Mouse (Mus musculus) cerebellum, adult (tissue): ENCODE results near the gene Scap.
A peak's percentile ranks its signal among the peaks of the same experiment; 100 is the strongest.
"Not testable (repeated sequence)": the region's sequence is repeated elsewhere in the genome, so short reads cannot be mapped to it uniquely, and the experiment has no call there.

Experiments
- ATAC-seq: cut with Nextera tagmentation; 2 replicates; pipeline ENCODE4 v1.9.2; 2017; ENCODE audit warnings: mild to moderate bottlenecking, moderate library complexity, mixed read lengths; ENCODE audit not compliant: insufficient number of reproducible peaks, low FRiP score, low TSS enrichment

Gene Scap

GRCm38 (mm10) chr9:110329655-110330054, 3.4 kb upstream of the Scap start:
- ATAC-seq: peak; percentile 74; the same call in 1 of the 2 replicates

GRCm38 (mm10) chr9:110330341-110330740, 2.7 kb upstream of the Scap start:
- no peak for ATAC-seq

DNA sequence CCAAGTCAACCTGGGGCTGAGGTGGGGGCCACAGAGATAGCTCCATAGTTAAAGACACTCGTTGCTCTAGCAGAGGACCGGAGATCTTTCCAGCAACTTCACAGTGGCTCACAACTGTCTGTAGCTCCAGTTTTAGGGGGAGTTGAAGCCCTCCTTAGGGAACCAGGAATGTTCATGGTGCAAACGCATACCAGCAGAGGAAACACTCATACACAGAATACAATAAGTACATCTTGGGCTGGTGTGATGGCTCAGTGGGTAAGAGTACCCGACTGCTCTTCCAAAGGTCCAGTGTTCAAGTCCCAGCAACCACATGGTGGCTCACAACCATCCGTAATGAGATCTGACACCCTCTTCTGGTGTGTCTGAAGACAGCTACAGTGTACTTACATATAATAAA, 2.2 kb upstream of the Scap start:
- not testable (repeated sequence) for ATAC-seq

- no peak for ATAC-seq
These were observed 790 bp downstream of the Scap start for GRCm38 (mm10) chr9:110333896-110334259.

DNA sequence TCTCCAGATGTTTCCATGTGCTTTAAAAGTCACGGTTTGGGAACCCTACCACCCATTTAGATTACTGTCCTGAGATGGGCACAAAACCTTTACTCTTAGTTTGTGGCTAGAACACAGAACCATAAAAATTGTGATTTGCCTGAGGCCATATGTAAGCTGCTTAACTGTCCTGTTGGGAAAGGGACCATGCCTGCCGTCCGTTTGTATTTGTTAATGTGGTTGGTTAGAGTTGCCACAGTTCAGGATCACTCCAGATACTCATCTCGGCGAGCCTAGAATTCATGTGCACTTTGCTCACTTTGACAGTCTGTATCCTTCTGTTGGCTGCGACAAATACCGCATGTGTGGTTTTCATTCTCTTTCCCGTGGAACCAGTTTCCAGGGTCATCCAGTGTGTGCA, 1.8 kb downstream of the Scap start:
- no peak for ATAC-seq

DNA sequence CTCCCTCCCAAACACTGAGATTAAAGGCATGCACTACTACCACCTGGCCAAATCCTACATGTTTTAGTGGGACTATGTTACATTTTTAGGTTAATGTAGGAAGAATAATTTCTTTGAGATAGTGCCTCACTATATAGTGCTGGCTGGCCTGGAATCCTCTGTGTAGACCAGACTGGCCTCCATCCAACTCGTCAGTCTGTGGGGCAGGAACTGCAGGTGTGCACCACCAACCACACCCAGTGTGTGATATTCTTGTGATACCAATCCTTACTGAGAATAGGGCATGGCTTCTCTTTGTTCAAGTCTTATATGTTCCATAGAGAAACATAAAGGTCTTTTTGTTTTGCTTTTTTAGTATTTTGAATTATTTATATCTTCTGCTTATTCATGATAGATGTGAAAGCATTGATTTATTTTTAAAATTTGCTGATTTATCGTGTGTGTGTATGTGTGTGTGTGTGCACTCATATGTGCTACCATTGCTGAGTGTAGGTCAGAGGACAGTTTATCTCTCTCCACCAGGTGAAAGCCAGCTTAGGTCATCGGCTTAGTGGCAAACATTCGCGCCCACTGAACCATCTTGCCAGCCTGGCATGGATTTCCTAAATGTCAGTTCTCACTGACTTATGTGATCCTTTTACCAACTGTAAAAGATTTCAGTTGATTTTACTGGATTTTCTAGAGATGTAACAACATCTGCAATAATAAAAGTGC, 7.1 kb downstream of the Scap start:
- no peak for ATAC-seq

- ATAC-seq: no peak
These were observed 8.9 kb downstream of the Scap start for GRCm38 (mm10) chr9:110342008-110342407.

GRCm38 (mm10) chr9:110343805-110344204, 10.7 kb downstream of the Scap start:
- ATAC-seq: no peak

- no peak for ATAC-seq
These were observed 12.1 kb downstream of the Scap start for GRCm38 (mm10) chr9:110345057-110345739.

DNA sequence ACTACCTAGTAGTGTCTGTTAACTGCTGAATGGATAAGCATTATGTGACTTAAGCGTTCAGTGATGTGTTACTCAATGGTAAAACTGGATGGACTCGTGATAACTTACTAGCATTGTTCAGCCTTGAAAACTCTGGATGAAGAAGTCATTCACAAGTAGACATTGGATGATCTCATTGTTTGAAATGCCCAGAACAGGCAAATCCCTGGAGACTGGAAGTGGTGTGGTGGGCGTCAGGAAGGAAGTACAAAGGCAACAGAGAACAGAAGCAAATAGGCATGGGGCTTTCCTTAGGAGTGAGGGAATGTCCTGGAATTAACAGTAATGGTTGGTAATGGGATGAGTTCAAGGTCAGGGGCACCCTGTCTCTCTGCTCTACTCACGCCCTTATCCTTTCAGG, 15.8 kb downstream of the Scap start:
- ATAC-seq: no peak

DNA sequence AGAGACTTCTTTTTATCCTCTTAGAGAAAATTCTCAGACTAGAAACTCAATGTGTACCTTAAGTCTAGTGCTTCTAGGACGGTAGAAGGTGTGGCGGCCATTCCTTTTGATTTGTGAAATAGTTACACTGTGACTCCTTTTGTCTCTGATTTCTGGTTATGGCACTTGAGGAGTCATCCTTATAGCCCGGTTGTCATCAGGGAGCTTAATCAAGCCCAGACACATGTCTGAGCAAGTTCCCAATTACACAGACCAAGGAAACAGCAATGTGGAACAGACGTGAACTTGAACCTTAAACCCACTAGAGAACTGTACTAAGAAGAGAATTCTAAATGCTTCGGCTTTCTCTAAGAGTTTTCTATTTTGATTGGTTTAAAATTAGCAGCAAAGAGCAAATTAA, 17.1 kb downstream of the Scap start:
- no peak for ATAC-seq

- no peak for ATAC-seq
These were observed 17.5 kb downstream of the Scap start for GRCm38 (mm10) chr9:110350612-110351011.

DNA sequence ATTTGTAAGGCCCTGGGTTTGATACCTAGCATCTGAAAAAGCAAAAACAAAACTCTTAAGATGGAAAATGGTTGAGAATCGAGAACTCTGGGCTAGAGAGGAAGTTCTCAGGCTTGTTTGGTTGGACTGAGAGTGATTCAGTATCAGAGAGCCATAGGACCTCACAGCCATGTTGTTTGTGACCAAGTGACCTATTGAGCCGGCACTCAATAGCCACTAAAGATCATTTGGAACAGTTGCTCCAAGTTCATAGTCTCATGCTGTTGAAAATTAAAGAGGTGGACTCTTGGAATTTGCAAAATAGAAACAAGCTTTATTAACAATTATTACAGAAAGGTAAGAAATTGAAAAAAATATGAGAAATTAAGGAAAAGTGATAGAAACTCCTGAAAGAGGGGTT, 18.3 kb downstream of the Scap start:
- no peak for ATAC-seq

- no peak for ATAC-seq
These were observed 19.0 kb downstream of the Scap start for GRCm38 (mm10) chr9:110351932-110352632.

DNA sequence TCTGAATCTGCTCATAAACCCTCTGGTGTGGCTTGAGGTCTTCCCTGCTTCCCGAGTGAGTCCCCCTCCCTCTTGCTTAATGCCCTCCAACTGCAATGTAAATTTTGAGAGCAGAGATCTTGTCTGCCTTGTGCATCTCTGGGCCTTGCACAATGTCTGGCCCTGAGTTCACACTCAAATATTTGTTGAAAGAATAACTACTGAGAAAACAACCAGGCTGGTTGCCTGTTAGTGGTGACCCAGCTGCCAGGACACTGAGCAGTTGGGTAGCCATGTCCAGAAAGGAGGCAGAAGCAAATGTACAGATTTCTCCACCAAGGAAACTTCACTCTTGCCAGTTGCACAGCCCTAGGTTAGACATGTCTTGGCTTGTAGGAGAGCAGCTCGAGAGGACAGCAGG, 25.3 kb downstream of the Scap start:
- ATAC-seq: no peak

DNA sequence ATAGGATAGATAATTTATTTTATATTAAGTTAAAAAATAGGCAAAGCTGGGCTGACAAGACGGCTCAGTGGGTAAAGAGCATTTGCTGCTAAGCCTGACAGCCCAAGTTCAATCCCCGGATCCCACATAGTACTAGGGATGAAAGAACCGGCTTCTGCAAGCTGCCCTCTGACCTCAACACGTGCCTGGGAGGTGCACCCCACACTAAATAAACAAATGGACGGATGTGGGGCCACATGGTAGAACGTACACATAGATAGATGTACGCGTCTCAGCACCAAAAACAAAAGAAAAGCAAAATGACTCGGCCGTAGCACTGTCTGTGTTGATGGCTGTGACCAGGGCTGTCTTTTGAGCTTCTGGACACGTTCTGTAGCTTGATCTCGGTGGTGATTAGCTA, 28.2 kb downstream of the Scap start:
- no peak for ATAC-seq

- ATAC-seq: no peak
These were observed 29.2 kb downstream of the Scap start for GRCm38 (mm10) chr9:110362337-110362736.

GRCm38 (mm10) chr9:110366746-110367145, 33.7 kb downstream of the Scap start:
- no peak for ATAC-seq

- ATAC-seq: no peak
These were observed 36.8 kb downstream of the Scap start for GRCm38 (mm10) chr9:110369860-110370259.

- ATAC-seq: no peak
These were observed 40.8 kb downstream of the Scap start for GRCm38 (mm10) chr9:110373871-110374270.

DNA sequence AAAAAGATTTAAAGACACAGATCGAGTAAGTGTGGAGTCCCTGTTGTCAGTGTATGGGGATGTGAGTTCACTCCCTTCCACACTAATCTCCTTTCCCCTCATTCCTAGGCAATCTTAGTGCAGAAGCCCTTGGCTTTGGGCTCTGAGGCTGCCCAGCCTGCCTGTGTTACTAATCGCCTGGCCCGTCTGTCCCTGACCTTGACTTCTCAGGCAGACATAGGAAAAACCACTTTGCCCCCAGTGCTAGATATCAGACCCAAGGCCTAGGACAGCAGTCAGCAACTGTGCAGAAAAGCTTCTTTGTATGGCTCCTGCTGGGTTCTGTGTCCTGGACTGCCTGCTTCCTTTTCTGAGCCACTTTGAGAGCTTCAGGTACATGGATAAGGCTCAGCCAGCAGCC, 42.6 kb downstream of the Scap start:
- ATAC-seq: no peak

DNA sequence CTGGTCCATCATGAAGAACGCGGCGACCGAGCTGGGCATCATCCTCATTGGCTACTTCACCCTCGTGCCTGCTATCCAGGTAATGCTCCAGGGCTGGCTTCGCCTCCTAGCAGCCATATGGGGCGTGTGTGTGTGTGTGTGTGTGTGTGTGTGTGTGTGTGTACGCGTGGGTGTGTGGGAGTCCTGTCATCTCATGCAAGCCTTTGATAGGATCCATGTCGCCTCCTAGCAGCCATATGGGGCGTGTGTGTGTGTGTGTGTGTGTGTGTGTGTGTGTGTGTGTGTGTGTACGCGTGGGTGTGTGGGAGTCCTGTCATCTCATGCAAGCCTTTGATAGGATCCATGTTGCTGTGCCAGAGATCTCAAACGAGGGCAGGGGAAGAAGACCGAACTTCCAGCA, 44.6 kb downstream of the Scap start:
- not testable (repeated sequence) for ATAC-seq
